Mouse (Mus musculus) adrenal gland, adult 8-10 months (tissue): Measurements from ENCODE around the gene Rnls. TPM values are rescaled to one million over a fixed set of nuclear protein-coding genes. Genes with fewer than 3 reads are reported as not detected.

Source experiments
- DNase-seq: peaks from one replicate; pipeline ENCODE4 v3.0.0; 2022
- total RNA-seq, 4 experiments: library from RNA; stranded (reverse); gene quantifications; 2 replicates each; pipeline ENCODE4 v1.2.4; 2022

Rnls gene
- total RNA-seq, 4 experiments from 2014 or later, result 2.6 to 4.2 (median 3.5) TPM

GRCm38 (mm10) chr19:33178866-33179265, 213.2 kb downstream of the Rnls start:
- DNase-seq, result no peak

- DNase-seq, result no peak
Measured at GRCm38 (mm10) chr19:33178367-33178766, 213.7 kb downstream of the Rnls start.

- no peak for DNase-seq
Measured at GRCm38 (mm10) chr19:33173991-33174390, 218.1 kb downstream of the Rnls start.

- no peak for DNase-seq
Measured at GRCm38 (mm10) chr19:33169881-33170280, 222.2 kb downstream of the Rnls start.

- no peak for DNase-seq
Measured at GRCm38 (mm10) chr19:33167528-33168264, 224.4 kb downstream of the Rnls start.

GRCm38 (mm10) chr19:33164801-33165200, 227.3 kb downstream of the Rnls start:
- no peak for DNase-seq

GRCm38 (mm10) chr19:33161903-33162302, 230.2 kb downstream of the Rnls start:
- DNase-seq, result no peak

- no peak for DNase-seq
Measured at GRCm38 (mm10) chr19:33159897-33160296, 232.2 kb downstream of the Rnls start.

- no peak for DNase-seq
Measured at GRCm38 (mm10) chr19:33159192-33159591, 232.9 kb downstream of the Rnls start.

GRCm38 (mm10) chr19:33158234-33158633, 233.9 kb downstream of the Rnls start:
- DNase-seq, result no peak

GRCm38 (mm10) chr19:33148411-33148810, 243.7 kb downstream of the Rnls start:
- no peak for DNase-seq

- DNase-seq, result no peak
Measured at GRCm38 (mm10) chr19:33143198-33143597, 248.9 kb downstream of the Rnls start.

- DNase-seq, result no peak
Measured at GRCm38 (mm10) chr19:33137316-33137715, 254.8 kb downstream of the Rnls start.

- no peak for DNase-seq
Measured at GRCm38 (mm10) chr19:33122611-33123226, 269.4 kb downstream of the Rnls start.

GRCm38 (mm10) chr19:33119947-33120346, 272.1 kb downstream of the Rnls start:
- DNase-seq, result no peak

GRCm38 (mm10) chr19:33118898-33119297, 273.2 kb downstream of the Rnls start:
- no peak for DNase-seq

GRCm38 (mm10) chr19:33114631-33115295, 277.3 kb downstream of the Rnls start:
- DNase-seq, result no peak

GRCm38 (mm10) chr19:33113746-33114145, 278.3 kb downstream of the Rnls start:
- no peak for DNase-seq

- no peak for DNase-seq
Measured at GRCm38 (mm10) chr19:33110404-33110803, 281.7 kb downstream of the Rnls start.

GRCm38 (mm10) chr19:33109941-33110371, 282.1 kb downstream of the Rnls start:
- DNase-seq, result no peak

- no peak for DNase-seq
Measured at GRCm38 (mm10) chr19:33109141-33109540, 283.0 kb downstream of the Rnls start.

GRCm38 (mm10) chr19:33103851-33104250, 288.2 kb downstream of the Rnls start:
- DNase-seq, result peak; percentile 28

- DNase-seq, result no peak
Measured at GRCm38 (mm10) chr19:33102783-33103139, 289.3 kb downstream of the Rnls start.
